Mouse (Mus musculus): ENCODE measurements around the gene Syt13.

Syt13 gene

GRCm38 (mm10) chr2:92924677-92925259 is 9.9 kb downstream of the Syt13 start:
- DNase-seq (ENCODE audit: low spot score in 2 of 2), result no peak

- no peak for DNase-seq (ENCODE audit: low spot score in 2 of 2)
Measured at GRCm38 (mm10) chr2:92929696-92930095, 14.8 kb downstream of the Syt13 start.

GRCm38 (mm10) chr2:92931061-92931460 is 16.2 kb downstream of the Syt13 start:
- DNase-seq (ENCODE audit: low spot score in 2 of 2), result no peak

GRCm38 (mm10) chr2:92933379-92933778 is 18.5 kb downstream of the Syt13 start:
- DNase-seq (ENCODE audit: low spot score in 2 of 2), result no peak

DNA sequence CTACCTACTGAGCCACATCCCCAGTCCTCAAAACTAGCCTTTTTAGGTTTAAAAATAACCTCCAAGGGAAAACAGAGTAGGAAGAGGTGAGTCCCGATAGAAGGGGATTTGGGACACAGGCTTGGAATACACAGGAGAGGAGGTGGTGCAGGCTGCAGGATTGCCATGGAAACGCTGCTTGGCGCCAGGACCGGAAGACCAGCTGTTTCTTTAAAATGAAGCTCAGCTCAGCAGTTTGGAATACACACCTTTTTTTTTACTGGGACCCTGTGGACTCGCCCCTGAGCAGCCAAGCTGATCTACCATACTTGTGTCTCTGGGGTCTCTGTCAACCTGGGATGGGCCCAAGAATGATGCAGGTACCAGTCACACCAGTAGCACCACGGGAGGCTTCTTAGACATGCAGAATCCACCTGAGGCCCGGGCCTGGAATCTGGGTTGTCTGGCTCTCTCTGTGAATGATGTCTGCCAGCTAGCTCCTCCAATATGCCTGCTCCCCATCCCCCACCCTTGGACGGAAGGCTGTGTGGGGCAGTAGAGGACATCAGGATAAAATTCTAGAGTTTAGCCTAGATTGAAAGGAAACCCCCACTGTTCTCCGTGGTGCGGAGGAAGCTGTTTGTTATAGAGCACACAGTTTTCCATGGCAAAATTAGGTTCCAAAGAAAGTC is 19.5 kb downstream of the Syt13 start:
- no peak for DNase-seq (ENCODE audit: low spot score in 2 of 2)

DNA sequence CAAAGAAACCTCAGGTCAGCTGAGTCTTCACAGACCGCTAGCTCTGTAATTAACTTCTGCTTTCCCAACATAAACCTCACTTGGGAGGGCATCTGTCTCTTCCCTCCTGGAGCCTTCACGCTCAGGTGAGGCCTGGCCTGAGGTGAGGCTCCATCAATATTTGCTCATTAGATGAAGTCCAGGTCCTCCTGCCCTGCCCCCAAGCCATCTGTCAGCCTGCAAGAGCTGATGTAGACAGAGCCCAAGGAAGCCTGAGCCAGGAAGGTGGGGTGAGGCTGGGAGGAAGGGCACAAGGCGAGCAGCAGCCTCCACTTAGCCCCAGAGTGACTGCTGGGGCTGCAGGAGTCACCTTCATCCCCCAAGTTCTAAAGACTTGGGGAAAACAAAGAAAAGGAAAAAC is 20.6 kb downstream of the Syt13 start:
- DNase-seq (ENCODE audit: low spot score in 2 of 2), result no peak

GRCm38 (mm10) chr2:92938063-92938462 is 23.2 kb downstream of the Syt13 start:
- no peak for DNase-seq (ENCODE audit: low spot score in 2 of 2)

DNA sequence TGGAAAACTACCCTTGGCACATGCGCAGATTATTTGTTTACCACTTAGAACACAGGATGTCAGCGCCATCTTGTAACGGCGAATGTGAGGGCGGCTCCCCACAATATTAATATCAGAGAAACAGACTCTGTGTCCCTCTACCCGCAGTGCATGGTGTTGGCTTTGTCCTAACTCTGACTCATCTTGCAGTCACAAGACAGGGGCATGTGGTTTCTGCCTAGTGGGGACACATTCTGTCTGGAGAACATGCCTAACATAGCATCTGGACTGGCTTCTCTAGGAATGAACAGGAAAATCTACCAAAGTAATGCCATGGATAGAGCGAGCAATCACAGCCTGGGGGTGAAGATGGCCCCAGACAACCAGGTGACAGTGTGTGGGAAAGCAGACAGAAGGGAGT is 23.9 kb downstream of the Syt13 start:
- DNase-seq (ENCODE audit: low spot score in 2 of 2), result no peak

- DNase-seq (ENCODE audit: low spot score in 2 of 2), result no peak
Measured at GRCm38 (mm10) chr2:92940963-92941362, 26.1 kb downstream of the Syt13 start.

DNA sequence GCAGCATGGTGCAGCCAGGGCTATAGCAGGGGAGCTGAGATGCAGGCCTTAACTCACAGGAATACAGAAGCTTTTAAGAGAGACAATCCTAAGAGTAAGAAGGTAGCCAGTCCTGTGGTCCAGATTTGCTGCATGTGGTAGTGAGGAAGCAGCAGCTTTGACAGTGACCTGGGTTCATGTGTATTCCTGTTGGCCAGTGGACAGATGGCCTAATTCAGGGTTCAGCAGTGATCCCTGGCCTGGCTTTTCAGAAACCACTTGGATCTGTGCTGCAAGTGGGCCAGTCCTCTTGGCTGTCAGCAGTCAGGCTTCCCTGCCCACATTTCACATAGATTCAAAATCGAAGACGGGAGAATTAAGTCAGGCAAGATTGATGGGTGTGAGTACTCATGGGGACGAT is 26.6 kb downstream of the Syt13 start:
- DNase-seq (ENCODE audit: low spot score in 2 of 2), result no peak

- no peak for DNase-seq (ENCODE audit: low spot score in 2 of 2)
Measured at GRCm38 (mm10) chr2:92943406-92943805, 28.5 kb downstream of the Syt13 start.

DNA sequence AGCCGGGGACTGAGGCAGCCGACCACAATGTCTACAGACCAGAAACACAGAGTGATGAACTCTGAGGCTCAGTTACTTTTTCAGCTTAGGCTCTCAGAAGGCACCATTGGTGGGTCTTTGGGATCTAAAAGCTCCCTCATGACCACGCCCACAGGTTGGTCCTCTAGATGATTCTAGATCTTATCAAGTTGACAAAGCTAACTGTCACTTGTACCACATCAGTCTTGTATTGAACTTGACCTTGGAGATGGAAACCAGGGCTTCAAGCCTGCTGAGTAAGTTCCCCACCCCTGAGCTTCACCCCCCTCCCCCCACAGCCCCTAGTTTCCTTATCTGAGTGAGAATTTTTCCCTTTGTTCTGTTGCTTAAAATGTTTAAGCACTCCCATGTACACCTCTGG is 29.5 kb downstream of the Syt13 start:
- no peak for DNase-seq (ENCODE audit: low spot score in 2 of 2)

- no peak for DNase-seq (ENCODE audit: low spot score in 2 of 2)
Measured at GRCm38 (mm10) chr2:92945125-92945746, 30.3 kb downstream of the Syt13 start.

GRCm38 (mm10) chr2:92945824-92946598 is 31.1 kb downstream of the Syt13 start:
- DNase-seq (ENCODE audit: low spot score in 2 of 2), result no peak

DNA sequence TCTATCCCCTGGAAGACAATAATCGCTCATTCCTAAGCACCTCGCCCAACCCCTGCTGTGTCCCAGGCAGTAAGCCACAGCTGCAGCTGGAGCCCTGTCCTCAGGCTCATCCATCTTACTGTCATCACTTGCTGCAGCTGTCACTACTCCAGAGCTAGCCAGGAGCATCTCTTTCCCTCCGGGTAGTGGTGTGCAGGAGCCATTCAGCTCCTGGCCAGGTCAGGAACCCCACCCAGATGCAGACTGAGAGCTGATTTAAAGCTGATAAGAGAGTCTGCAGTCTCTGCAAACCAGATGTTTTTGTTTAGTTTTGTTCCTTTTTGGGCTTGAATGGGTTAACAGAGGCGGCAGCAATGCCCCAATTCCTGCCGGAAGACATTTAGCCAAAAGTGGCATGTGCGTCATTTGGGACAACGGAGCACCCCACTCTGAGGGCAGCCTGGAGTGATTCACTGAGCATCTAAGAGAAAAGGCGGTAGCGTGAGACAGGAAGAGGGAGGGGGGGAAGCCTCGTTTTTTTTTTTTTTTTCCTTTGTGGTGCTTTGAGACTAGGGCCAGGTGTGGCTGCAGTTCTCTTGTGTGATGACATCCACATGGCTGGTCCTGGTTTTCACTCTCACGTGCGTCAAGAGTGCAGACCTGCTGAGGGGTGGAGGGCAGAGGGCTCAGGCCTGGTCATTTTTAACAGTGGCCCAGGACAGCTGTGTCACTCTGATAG is 33.2 kb downstream of the Syt13 start:
- DNase-seq (ENCODE audit: low spot score in 2 of 2), result no peak

DNA sequence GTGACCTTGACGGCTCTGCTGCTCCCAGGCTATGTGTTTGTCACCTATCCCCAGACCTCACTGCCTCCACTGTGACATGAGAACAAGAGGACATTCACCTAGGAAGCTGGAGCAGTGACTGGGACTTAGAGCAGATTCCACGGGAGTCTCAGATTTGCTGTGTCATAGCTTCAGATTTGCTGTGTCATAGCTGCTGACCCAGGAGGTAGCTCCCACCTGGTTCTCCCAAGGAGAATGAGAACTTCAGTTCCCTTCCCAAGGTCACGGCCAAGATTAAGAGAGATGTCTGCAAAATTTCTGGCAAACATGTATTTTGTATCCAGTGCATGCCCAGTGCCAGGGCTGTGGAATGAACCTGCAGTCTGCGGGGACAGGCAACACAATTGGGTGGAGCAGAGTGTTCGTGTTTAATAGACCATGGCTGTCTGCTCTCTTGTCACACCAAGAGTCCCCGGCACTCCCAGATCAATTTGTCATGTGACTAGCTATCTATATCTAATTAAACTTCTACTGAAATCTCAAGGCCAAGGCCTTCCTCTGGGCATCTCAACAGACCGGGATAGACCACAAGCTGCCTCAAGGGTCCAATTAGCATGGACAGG is 33.9 kb downstream of the Syt13 start:
- DNase-seq (ENCODE audit: low spot score in 2 of 2), result no peak

DNA sequence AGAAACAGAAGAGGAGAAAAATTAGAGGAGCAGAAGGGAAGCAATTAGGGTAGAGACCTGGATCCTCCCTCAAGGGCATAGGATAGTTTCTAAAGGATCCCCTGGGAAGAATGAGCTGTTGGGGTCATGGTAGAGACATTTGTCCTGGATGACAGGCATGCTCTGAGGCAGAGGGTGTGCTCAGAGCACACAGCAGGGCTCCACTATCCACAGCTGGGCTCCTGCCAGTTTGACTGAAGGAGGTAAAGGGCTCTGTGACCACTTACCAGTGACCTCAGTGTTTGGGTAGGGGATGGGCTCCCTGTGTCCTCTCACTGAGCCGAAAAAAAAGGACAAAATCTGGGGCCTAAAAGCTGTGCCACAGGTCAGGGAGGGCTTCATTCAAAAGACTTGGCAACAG is 34.6 kb downstream of the Syt13 start:
- no peak for DNase-seq (ENCODE audit: low spot score in 2 of 2)

- no peak for DNase-seq (ENCODE audit: low spot score in 2 of 2)
Measured at GRCm38 (mm10) chr2:92953450-92953849, 38.6 kb downstream of the Syt13 start.

- DNase-seq (ENCODE audit: low spot score in 2 of 2), result peak; percentile 58 to 80
Measured at GRCm38 (mm10) chr2:92954404-92955114, 39.7 kb downstream of the Syt13 start.

- DNase-seq (ENCODE audit: low spot score in 2 of 2), result no peak
Measured at GRCm38 (mm10) chr2:92956943-92957342, 42.0 kb downstream of the Syt13 start.

DNA sequence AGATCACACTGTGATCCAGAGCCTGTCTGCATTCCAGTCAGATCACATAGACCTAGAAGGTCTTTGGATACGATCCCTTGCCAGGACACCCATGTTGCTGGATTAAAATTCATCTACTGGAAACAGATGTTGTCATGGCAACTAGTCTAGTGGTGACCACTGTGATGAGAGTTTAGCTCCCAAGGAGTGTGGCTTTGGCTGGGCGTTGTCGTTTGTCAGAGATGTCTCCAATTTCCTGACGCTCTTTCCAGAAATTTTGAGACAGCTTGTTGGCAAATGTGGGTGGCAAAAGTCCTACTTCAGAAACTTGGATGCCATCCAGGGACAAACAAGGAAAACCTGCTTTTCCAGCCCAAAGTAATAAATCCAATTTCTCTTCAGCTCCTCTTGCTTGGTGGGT is 43.7 kb downstream of the Syt13 start:
- DNase-seq (ENCODE audit: low spot score in 2 of 2), result no peak

Data from urinary bladder, postnatal 4 days (tissue).